Mouse (Mus musculus): ENCODE results near the gene Gbp10.
"Not testable (repeated sequence)": the region's sequence is repeated elsewhere in the genome, so short reads cannot be mapped to it uniquely, and the experiment has no call there.

Gene Gbp10

GRCm38 (mm10) chr5:105239483-105240047, at the start of gene Gbp10:
TSS of gene Gbp10 (minus strand) at chr5:105239533.
- DNase-seq (ENCODE audit: low read depth, low spot score) = peak; percentile 1

DNA sequence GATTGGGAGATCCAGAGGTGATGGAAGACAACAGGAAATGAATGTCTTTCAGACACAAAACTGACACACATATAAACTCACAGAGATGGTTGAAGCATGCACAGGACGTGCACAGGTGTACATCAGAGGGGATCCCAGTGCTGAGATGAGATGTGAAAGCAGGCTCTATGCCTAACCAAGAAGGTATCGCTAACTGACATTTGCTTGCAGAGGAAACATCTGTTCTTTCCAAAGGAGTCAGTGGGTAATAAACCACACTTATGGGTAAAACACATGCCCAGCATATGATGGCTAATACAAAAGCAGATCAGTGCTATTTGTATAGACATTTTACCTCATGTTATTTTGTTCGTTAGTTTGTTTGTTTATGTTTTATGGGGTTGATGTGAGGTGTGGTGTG, 21.3 kb upstream of the Gbp10 start:
- not testable (repeated sequence) for DNase-seq (ENCODE audit: low read depth, low spot score)

GRCm38 (mm10) chr5:105252491-105252890, 13.2 kb upstream of the Gbp10 start:
- DNase-seq (ENCODE audit: low read depth, low spot score) = no peak

DNA sequence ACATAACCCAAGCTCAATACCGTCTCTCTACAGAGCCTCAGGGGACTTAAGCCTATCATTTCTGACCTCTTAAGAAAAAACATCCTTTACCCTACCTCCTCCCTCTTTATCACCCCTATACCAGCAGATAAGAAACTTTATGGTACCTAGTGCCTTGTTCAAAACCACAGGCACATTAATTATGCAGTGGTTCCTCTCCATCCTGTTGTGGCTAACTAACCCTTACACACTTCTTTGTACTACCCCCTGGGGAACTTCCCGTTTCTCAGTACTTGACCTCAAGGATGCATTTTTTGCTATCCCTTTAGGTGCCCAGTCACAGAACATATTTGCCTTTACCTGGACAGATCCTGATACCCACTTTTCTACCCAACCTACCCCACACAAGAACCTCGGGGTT, 5.4 kb upstream of the Gbp10 start:
- DNase-seq (ENCODE audit: low read depth, low spot score) = not testable (repeated sequence)

DNA sequence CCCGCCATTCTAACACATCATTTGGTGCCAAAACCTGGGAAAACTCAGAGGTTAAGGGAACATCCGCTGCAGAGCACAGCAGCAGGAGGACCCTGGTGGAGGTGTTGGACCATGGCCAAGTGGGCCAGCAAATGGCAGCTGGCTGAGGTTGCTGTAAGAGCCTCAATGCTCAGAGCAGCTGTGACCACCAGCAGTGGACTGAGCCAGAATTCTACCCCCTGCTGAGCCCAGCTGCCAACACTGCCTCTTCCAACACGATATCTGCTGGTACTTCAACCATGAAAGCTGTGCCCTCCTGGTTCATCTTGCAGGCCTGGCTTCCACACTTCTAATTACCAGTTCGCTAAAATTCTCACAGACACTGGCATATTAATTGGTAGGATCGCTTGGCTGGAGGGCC, 1.6 kb upstream of the Gbp10 start:
- DNase-seq (ENCODE audit: low read depth, low spot score) = not testable (repeated sequence)

DNA sequence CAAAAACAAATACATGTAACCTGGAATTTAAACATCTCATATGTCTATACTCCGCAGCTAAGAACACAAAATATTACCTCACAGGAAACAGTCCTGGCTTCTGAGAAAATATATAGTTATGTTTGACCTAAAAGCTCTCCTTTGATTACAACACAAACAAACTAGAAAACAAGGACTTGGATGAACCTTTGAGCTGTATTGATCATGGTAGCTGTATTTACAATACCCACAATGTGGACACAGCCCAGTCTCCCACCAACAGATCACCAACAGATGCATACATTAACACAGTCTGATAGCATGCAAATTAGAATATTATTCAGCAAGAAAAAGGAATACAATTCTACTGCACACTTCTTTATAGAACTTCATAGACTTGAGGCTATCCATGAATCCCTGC, 931 bp downstream of the Gbp10 start:
- DNase-seq (ENCODE audit: low read depth, low spot score) = not testable (repeated sequence)

DNA sequence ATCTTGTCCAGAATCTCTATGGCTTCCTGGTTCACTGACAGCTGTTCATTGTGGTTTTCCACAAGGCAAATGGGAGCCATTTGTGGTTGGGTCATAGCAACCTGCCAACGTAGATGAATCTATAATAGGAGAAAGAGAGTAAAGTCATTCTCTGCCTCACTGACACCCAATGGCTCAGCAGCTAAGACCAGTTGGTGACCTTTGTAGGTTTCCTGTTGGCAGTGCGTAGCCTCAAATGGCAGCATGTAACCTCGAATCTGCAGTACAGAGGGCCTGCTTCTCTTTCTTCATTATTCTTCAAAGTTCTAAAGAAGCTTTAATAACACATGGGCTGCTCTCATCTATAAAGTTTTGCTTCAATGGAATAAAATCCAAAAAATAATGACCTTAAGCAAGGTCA, 3.3 kb downstream of the Gbp10 start:
- not testable (repeated sequence) for DNase-seq (ENCODE audit: low read depth, low spot score)

GRCm38 (mm10) chr5:105208957-105209356, 30.4 kb downstream of the Gbp10 start:
- DNase-seq (ENCODE audit: low read depth, low spot score) = not testable (repeated sequence)

- not testable (repeated sequence) for DNase-seq (ENCODE audit: low read depth, low spot score)
Measured at GRCm38 (mm10) chr5:105200791-105201355, 38.5 kb downstream of the Gbp10 start.

DNA sequence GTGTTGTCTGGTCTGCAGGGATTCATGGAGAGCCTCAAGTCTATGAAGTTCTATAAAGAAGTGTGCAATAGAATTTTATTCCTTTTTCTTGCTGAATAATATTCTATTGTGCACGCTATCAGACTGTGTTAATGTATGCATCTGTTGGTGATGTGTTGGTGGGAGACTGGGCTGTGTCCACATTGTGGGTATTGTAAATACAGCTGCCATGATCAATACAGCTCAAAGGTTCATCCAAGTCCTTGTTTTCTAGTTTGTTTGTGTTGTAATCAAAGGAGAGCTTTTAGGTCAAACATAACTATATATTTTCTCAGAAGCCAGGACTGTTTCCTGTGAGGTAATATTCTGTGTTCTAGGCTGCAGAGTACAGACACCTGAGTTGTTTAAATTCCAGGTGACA, 40.2 kb downstream of the Gbp10 start:
- not testable (repeated sequence) for DNase-seq (ENCODE audit: low read depth, low spot score)

DNA sequence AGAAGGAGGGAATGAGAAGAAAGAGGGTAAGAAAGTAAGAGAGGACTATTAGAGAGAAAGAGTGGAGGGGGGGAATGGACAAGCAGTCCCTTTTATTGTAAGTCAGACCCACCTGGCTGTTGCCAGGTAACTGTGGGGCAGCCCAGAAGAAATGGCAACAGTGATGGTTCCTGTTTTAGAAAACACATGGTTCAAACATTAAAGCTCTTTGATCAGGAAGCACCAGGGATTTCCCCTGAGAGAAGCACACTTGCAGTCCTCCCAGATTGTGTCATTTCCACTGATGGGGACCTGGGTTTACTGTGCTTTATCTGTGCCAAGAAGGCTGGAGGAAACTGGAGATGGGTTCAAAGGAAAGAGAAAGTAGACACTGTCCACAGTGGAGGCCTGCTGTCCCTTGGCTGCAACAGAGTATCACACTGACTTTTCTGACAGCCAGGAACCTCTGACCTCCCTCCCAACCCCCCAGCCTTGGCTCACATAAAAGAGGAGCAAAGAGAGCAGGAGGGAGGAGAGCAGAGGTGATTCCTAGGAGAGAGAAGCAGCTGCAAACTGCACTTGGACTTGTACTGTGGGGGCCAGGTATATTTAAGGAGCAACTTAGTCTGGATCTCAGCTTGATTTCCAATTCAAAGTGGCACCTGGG, 41.3 kb downstream of the Gbp10 start:
- DNase-seq (ENCODE audit: low read depth, low spot score) = not testable (repeated sequence)

DNA sequence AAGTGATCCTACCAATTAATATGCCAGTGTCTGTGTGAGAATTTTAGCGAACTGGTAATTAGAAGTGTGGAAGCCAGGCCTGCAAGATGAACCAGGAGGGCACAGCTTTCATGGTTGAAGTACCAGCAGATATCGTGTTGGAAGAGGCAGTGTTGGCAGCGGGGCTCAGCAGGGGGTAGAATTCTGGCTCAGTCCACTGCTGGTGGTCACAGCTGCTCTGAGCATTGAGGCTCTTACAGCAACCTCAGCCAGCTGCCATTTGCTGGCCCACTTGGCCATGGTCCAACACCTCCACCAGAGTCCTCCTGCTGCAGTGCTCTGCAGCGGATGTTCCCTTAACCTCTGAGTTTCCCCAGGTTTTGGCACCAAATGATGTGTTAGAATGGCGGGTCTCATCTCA, 43.0 kb downstream of the Gbp10 start:
- not testable (repeated sequence) for DNase-seq (ENCODE audit: low read depth, low spot score)

DNA sequence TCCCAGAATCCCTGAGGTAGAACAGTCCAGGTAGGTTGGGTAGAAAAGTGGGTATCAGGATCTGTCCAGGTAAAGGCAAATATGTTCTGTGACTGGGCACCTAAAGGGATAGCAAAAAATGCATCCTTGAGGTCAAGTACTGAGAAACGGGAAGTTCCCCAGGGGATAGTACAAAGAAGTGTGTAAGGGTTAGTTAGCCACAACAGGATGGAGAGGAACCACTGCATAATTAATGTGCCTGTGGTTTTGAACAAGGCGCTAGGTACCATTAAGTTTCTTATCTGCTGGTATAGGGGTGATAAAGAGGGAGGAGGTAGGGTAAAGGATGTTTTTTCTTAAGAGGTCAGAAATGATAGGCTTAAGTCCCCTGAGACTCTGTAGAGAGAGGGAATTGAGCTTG, 46.8 kb downstream of the Gbp10 start:
- DNase-seq (ENCODE audit: low read depth, low spot score) = not testable (repeated sequence)

GRCm38 (mm10) chr5:105181446-105181845, 57.9 kb downstream of the Gbp10 start:
- no peak for DNase-seq (ENCODE audit: low read depth, low spot score)

All from brain, embryonic 18.5 days (tissue).